Mouse (Mus musculus): Measurements from ENCODE around the gene H2afj.
A peak's percentile ranks its signal among the peaks of the same experiment; 100 is the strongest.

GRCm38 (mm10) chr6:136847790-136848189 lies 39.7 kb downstream of the H2afj start:
- no peak for TF ChIP-seq POLR2A (IDR thresholded peaks at IDR 0.05; ENCODE audit: low read depth, low read length)
- peak; percentile 85; the same call in 1 of the 2 replicates for TF ChIP-seq CTCF (IDR thresholded peaks at IDR 0.05; ENCODE audit: extremely low read depth, insufficient read length, insufficient replicate concordance, low read depth, low read length)
